8 mouse cellular contexts compared by ENCODE assay signal in the genomic region with DNA sequence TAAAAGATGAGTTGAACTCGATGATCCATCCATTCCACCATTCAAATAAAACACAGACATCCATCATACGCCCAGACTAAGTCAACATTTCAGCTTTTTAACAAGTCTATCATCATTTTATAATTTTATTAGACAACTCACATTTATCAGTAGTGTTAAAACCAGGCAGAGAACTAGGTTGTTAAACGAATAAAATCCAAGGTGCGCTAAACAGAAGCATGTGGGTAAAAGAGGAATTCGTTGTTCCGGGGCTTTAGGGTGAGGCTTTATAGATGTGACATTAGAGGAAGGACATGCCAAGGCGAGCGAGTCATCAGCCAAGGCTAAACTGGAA. TPM values are rescaled to one million over a fixed set of nuclear protein-coding genes. Genes with fewer than 3 reads are reported as not detected.
DNase-seq lines count a peak whose midpoint lies in the region; ATAC-seq and TF ChIP-seq lines count a peak whose summit lies in the region.

No protein-coding gene starts in this region.

- peak overlapping the region; percentile 61 for H3K9ac ChIP-seq in CH12.LX (ENCODE audit: insufficient read depth, low read depth)
- peak overlapping the region; percentile 54 for H3K9ac ChIP-seq in forebrain, postnatal 0 days

- no peaks in the 10 kb centered on the region for H3K4me1 ChIP-seq in CH12.LX (ENCODE audit: control insufficient read depth in 1 of 2, insufficient read depth in 2 of 2)
- no peaks in the 10 kb centered on the region for H3K4me1 ChIP-seq in forebrain, postnatal 0 days (ENCODE audit: insufficient read depth)

- H3K27me3 ChIP-seq in CH12.LX (replicated peaks) = no peaks in the 10 kb centered on the region
- no peaks in the 10 kb centered on the region for H3K27me3 ChIP-seq in forebrain, postnatal 0 days (ENCODE audit: insufficient read depth, low read length)

- in situ Hi-C loops in CH12.LX (cut with MboI; ENCODE audit: low pct_ligation_motif_present, low pct_unique_long_range_greater_than_20kb, low sequenced_read_pairs) = loop anchor here (25.0 kb wide), 1 partner anchor 196 kb away; no protein-coding TSS in a partner anchor

- no peaks in the 10 kb centered on the region for H3K9me3 ChIP-seq in CH12.LX (replicated peaks; ENCODE audit: low read length)
- H3K9me3 ChIP-seq in forebrain, postnatal 0 days (ENCODE audit: low read length) = no peaks in the 10 kb centered on the region

- TF ChIP-seq POLR2A in CH12.LX (IDR thresholded peaks at IDR 0.05; ENCODE audit: low read depth, low read length) = no peak

- intact Hi-C loops in gastrocnemius, adult 2 months (cut with DNase I) = loop anchor here (2.0 kb wide), 1 partner anchor 51 kb away; a partner anchor contains a TSS

- 31% methylated on average over 8 of the region's 8 CpGs for WGBS in forebrain, postnatal 0 days

- no peaks in the 10 kb centered on the region for H3K79me2 ChIP-seq in CH12.LX (replicated peaks; ENCODE audit: control insufficient read depth, extremely low read depth, insufficient read depth, poor library complexity, severe bottlenecking)

- TF ChIP-seq CTCF in gastrocnemius, adult 2 months (IDR thresholded peaks at IDR 0.05) = no peak
- TF ChIP-seq CTCF in CH12.LX (conservative IDR thresholded peaks at IDR 0.05 in 1 of 2, IDR thresholded peaks at IDR 0.05 in 1 of 2; ENCODE audit: low read depth in 2 of 2, low read length in 2 of 2) = no peak
- TF ChIP-seq CTCF in forebrain, postnatal 0 days (IDR thresholded peaks at IDR 0.05; ENCODE audit: low read depth) = no peak

- dilution Hi-C loops in CH12.LX (cut with MboI; ENCODE audit: extremely low pct_ligation_motif_present, extremely low pct_unique_long_range_greater_than_20kb, low sequenced_read_pairs) = no loop called here

- H3K4me2 ChIP-seq in CH12.LX (ENCODE audit: insufficient read depth, low read depth, poor library complexity, severe bottlenecking) = peak overlapping the region; percentile 78
- H3K4me2 ChIP-seq in forebrain, postnatal 0 days (ENCODE audit: low read depth) = peak overlapping the region; percentile 49

- H3K27ac ChIP-seq in gastrocnemius, adult 2 months = peak overlapping the region; percentile 93
- no peak overlapping the region for H3K27ac ChIP-seq in CH12.LX (ENCODE audit: insufficient read depth, low read depth)
- peak overlapping the region; percentile 86 for H3K27ac ChIP-seq in forebrain, postnatal 0 days (ENCODE audit: low read depth, low read length)

- TF ChIP-seq RAD21 in CH12.LX (IDR thresholded peaks at IDR 0.05; ENCODE audit: low read depth, low read length) = no peak

- ATAC-seq in forebrain, postnatal 0 days = no peak
- ATAC-seq in CD4-positive, CD25-positive, alpha-beta regulatory T cell, adult 4 months = no peak

- TF ChIP-seq EP300 in CH12.LX (IDR thresholded peaks at IDR 0.05; ENCODE audit: low read length) = no peak

- no peak for DNase-seq in gastrocnemius, adult 2 months
- no peak for DNase-seq in gastrocnemius, adult 18-20 months (ENCODE audit: low spot score)
- DNase-seq in CH12.LX (ENCODE audit: extremely low read depth) = peak; percentile 5
- DNase-seq in forebrain, postnatal 0 days = no peak
- DNase-seq in lung, postnatal 25 days (ENCODE audit: low spot score) = peak; percentile 8
- DNase-seq in testis, postnatal 10 days (ENCODE audit: low spot score) = no peak
- DNase-seq in cerebellum, adult 9-11 months = no peak

- no peaks in the 10 kb centered on the region for H3K36me3 ChIP-seq in CH12.LX (replicated peaks in 1 of 2; ENCODE audit: control insufficient read depth in 1 of 2, insufficient read depth in 1 of 2, low read length in 1 of 2)
- no peaks in the 10 kb centered on the region for H3K36me3 ChIP-seq in forebrain, postnatal 0 days (ENCODE audit: insufficient read depth)

- H3K4me3 ChIP-seq in gastrocnemius, adult 2 months = peak overlapping the region; percentile 87
- peak overlapping the region; percentile 68 to 79 (median 71) for H3K4me3 ChIP-seq in CH12.LX (replicated peaks in 1 of 3; ENCODE audit: low read depth in 2 of 3, low read length in 2 of 3, poor library complexity in 1 of 3)
- H3K4me3 ChIP-seq in forebrain, postnatal 0 days (ENCODE audit: low read depth, low read length) = peak overlapping the region; percentile 58

TF ChIP-seq in CH12.LX, 34 proteins besides CTCF, POLR2A, EP300 and RAD21:
- 0 out of 2 replicates have a peak, but pooled peaks have one; percentile 4 for TF ChIP-seq MYC (IDR thresholded peaks at IDR 0.05; ENCODE audit: low read depth, low read length)
- TF ChIP-seq UBTF (IDR thresholded peaks at IDR 0.05; ENCODE audit: low read depth, low read length) = no peak
- TF ChIP-seq USF2 (conservative IDR thresholded peaks at IDR 0.05; ENCODE audit: low read depth, low read length) = no peak
- TF ChIP-seq RCOR1 (conservative IDR thresholded peaks at IDR 0.05; ENCODE audit: low read depth, low read length) = no peak
- TF ChIP-seq CHD2 (IDR thresholded peaks at IDR 0.05; ENCODE audit: low read length) = no peak

RNA-seq across cellular contexts. Expression of a gene that starts 0.8 kb away (rescaled TPM):
- total RNA-seq in gastrocnemius, adult 2 months (2021) = 10 to 100 TPM; 25.9 to 32.3 TPM
- 10 to 100 TPM; 23.0 to 33.9 TPM for total RNA-seq in gastrocnemius, adult 18-20 months (2021)
- total RNA-seq in CH12.LX (2012; rRNA removed) (4.3 and 5.7 TPM in 2 replicates), CH12.LX (2014; rRNA removed) (12.3 and 16.6 TPM in 2 replicates)
- 6.5 and 8.9 TPM in 2 replicates for polyA plus RNA-seq in CH12.LX (2012; ENCODE audit: insufficient read length, low read depth)
- total RNA-seq in forebrain, postnatal 0 days (2014; rRNA removed) = 96.6 and 123 TPM in 2 replicates
- 111 and 135 TPM in 2 replicates for polyA plus RNA-seq in forebrain, postnatal 0 days (2015; fragmentation: Nextera tagmentation; extraction: Ambion mirVana)
- polyA plus RNA-seq in CD4-positive, CD25-positive, alpha-beta regulatory T cell, adult 4 months (2017; shearing (Covaris generic)) = 10 to 100 TPM; 15.3 to 22.9 TPM

RNA-seq across cellular contexts. Expression of a gene that starts 50.5 kb away (rescaled TPM):
- total RNA-seq in gastrocnemius, adult 2 months (2021) = 10 to 100 TPM; 12.8 to 18.0 TPM
- total RNA-seq in gastrocnemius, adult 18-20 months (2021) = 10 to 100 TPM; 11.5 to 16.0 TPM
- total RNA-seq in CH12.LX (2012; rRNA removed) (13.7 and 15.2 TPM in 2 replicates), CH12.LX (2014; rRNA removed) (14.2 and 16.5 TPM in 2 replicates)
- polyA plus RNA-seq in CH12.LX (2012; ENCODE audit: insufficient read length, low read depth) = 76.8 and 89.1 TPM in 2 replicates
- 18.5 and 24.4 TPM in 2 replicates for total RNA-seq in forebrain, postnatal 0 days (2014; rRNA removed)
- polyA plus RNA-seq in forebrain, postnatal 0 days (2015; fragmentation: Nextera tagmentation; extraction: Ambion mirVana) = 73.9 and 81.3 TPM in 2 replicates
- polyA plus RNA-seq in CD4-positive, CD25-positive, alpha-beta regulatory T cell, adult 4 months (2017; shearing (Covaris generic)) = 10 to 100 TPM; 39.8 to 45.1 TPM

Comparison
In these comparisons a context has a peak if more than half of its experiments do, and no peak if none do; other contexts are left out.
1. DNase-seq: peak in CH12.LX (single experiment) and lung, postnatal 25 days (single experiment); none in gastrocnemius, adult 2 months (single experiment), gastrocnemius, adult 18-20 months (single experiment), forebrain, postnatal 0 days (single experiment), testis, postnatal 10 days (single experiment) and cerebellum, adult 9-11 months (single experiment).
2. Peak in every context shown above with its lines, with median percentiles within 50 percentile points of each other: H3K4me3 ChIP-seq.